Mouse (Mus musculus): ENCODE results near the gene Fam131a.

Gene Fam131a

DNA sequence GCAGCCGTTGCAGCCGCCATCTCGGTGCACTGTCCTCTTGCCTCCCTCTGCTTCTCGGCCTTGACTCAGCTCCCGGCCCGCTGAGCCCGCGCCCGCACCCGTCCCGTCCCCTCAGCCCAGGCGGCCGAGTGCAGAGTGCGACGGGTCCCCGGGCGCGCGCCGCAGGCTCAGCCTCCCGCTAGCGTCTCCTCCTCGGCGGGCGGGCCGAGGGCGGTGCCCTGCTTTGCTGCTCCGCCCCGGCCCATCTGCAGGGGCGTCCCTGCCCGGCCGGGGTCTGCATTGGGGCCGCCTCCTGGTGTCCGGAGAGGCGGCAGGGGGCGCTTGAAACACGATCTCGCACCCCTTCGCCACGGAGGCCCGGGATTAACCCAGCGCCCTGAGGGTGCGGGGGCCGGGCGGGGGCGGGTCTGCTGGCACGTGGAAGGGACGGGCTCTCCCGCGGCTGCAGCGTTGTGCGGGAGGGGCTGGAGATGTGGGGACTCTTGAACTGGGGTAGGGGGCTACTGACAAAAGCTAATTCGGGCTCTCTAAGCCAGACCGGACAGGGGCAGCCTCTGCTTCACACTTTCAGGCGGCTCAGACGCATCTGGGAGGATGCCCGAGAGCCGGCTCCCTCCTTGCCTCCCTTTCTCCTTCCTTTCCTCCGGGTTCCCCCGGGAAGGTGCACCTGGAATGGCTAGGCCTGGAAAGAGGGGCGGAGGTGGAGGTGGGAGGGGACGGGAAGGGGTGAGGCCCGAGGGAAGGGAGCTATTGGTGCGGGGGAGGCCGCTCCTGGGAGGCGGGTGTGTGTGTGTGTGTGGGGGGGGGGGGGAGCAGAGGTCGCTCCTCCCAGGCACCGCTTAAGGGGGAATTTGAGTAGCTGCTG is 23.2 kb downstream of the Fam131a start:
- DNase-seq (ENCODE audit: extremely low read depth, insufficient read length, low spot score) = peak; percentile 90

DNA sequence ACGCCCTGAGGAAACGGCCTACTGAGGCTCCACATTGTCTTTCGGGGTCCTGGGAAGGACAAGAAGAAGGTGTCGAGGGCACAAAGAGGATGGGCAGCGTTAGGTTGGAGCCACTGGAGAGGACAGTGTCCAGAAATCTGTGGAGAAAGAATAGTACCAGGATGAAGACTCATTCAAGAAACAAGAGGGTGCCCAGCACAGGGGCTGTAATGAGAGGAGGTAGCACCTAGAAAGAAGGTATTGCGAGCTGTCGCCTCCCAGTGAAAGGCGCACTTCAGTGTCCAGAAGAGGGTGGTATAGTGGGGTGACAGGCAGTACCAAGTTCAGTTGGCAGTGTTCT is 23.8 kb downstream of the Fam131a start:
- no peak for DNase-seq (ENCODE audit: extremely low read depth, insufficient read length, low spot score)

DNA sequence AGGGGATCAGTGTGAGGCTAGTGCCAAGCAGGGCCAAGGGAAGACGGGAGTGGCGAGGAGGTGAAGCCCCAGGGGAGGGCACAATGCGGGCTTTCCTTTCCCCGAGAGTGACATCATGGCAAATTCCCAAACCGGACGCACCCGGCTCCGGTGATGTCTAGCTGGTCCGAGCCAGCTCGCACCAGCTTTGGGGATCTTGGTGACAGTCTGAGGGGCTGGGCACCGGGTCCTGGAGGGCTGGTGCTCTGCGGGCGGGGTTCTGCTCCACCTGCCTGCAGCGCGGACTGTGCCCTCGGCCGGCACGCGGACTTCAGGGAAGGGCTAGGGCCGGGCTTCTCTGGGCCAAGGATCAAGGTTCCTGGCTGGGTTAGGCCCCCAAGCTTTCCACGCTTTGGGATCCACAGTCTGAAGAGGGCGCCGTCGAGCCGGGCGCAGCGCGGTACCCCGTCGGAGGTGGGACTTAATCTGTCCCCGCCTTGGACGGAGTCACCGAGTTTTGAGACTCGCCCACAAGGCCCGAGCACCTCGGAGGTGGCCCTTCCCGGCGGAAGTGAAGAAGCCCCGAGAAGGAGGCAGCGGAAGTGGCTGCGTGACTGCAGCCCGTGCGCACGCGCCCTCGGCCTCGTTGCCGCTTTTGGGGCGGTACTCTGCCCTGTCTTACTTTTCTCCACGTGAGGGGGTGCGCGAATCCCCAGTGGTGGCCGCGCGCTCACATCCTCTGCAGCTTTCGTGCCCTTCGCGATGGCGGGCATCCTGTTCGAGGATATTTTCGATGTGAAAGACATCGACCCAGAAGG is 24.3 kb downstream of the Fam131a start, which contains the start of the genes Polr2h and Clcn2:
Polr2h (plus strand) TSS at position 485 of the 797 bp plus-strand sequence.
Clcn2 (minus strand) TSS at position 566 of the 797 bp plus-strand sequence.
- DNase-seq (ENCODE audit: extremely low read depth, insufficient read length, low spot score) = peak; percentile 100

DNA sequence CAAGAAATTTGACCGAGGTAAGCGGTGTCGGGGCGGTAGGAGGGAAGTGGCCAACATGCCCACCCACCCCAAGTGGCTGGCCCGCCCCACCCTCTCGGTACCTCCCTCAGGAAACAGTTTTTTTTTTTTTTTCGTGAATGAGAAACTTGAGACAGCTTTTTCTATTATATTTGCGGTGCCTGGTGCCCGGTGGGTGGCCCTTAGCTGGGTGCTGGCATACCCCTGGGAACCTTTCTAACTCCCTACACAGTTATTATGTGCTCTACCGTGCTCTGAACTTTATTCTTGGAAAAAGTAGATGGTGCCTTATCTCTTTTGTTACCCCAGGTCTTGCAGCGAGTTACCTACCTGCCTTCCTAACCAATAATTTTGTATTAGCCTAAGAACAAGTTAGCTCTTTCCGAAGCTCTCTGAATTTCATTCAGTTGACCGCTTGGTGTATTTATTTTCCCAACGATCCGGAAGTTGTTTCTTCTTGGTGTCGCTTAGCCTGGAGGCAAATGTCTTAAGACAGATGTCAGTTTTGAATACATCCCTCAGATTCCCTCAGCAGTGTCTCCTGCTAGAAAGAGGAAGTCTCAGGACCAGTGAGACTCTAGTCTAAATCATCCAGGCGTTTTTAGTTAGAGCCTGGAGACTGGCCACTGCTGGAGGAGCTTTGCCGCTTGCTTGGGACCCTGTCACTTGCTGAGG is 25.1 kb downstream of the Fam131a start:
- no peak for DNase-seq (ENCODE audit: extremely low read depth, insufficient read length, low spot score)

DNA sequence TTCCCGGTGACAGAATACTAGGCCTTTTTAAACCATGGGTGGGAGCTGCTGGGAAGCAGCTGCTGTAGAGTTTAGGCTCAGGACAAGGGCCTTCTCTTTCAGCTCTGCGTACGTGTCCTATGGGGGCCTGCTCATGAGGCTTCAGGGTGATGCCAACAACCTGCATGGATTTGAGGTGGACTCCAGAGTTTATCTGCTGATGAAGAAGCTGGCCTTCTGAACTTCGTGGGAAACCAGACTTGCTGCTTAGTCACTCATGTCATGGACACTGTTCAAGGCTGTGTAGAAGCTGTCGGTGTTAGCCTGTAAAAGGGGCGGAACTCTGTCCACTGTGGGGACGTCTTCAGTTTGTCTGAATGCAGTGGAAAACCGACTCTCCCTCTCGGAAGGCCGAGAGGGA is 28.8 kb downstream of the Fam131a start:
- no peak for DNase-seq (ENCODE audit: extremely low read depth, insufficient read length, low spot score)

DNA sequence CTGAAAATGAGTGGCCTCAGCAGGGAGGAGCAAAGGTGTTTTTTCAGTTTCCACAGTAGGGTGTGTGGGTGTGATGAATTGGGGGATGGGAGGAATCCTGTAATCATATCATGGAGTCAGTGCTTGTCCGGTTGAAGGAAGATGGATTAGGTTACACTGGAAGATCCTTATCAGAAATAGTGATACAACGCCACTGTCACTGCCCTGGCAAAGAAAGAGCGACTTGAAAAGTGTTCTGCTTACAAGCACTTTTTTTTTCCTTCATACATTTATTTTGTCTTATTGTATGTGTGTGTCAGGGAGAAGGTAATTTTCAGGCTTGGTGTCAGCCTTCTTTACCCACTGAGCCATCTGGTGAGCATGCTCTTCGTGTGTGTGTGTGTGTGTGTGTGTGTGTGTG is 29.7 kb downstream of the Fam131a start:
- no peak for DNase-seq (ENCODE audit: extremely low read depth, insufficient read length, low spot score)

DNA sequence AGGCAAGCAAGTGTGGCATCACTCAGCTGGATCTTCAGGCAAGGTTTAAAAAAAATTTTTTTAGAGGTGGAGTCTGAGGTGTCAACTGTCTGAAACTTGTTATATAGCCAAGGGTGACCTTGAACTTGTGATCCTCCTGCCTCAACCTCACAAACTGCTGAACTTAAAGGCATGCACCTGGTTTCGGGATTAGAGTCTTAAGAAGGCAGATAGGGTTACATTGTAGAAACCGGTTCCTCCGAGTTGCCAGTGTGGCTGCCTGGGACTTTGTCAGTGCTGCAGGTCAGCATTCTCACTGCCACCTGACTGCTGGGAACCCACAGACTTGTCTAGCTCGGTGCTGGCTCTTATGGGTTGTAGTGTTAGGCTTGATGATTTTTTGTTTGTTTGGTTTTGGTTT is 30.2 kb downstream of the Fam131a start:
- DNase-seq (ENCODE audit: extremely low read depth, insufficient read length, low spot score) = no peak

DNA sequence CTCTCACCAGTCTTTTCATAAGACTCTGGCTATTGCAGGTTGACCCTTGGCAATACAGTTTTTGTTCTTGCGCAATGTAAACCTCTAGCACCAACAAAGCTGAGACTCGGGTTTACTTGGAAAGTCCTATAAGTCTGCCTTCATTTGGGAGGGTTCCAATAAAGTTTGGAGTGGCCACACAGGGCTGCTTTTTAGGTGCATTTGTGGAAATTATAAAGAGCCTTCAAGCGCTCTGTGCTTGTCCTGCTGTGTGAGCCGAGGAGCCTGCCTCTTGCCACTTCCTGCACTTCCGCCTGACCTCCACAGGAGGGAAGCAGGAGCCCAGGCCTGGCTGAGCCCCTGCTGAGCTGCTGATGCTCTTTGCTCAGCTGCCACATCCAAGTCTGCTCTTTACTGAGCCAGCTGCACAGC is 31.3 kb downstream of the Fam131a start:
- DNase-seq (ENCODE audit: extremely low read depth, insufficient read length, low spot score) = peak; percentile 59

DNA sequence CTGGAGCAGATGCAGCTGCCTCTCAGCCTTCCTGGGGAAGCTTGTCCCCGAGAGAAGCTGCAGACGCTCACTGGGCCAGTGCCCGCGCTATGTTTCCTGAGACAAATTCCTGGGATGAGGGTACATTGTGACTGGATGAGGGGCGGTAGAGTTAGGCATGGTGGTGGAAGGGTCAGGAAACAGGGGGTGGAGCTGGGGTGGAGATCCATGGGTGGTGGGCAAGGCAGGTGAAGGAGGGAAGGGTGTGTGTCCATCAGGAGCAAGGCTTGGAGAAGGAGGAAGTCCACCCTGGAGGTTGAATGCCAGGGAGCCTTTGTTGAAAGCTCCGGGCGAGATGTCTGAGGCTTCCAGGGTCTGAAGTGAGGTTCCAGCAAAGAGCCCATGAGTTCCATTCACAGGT is 32.3 kb downstream of the Fam131a start:
- no peak for DNase-seq (ENCODE audit: extremely low read depth, insufficient read length, low spot score)

DNA sequence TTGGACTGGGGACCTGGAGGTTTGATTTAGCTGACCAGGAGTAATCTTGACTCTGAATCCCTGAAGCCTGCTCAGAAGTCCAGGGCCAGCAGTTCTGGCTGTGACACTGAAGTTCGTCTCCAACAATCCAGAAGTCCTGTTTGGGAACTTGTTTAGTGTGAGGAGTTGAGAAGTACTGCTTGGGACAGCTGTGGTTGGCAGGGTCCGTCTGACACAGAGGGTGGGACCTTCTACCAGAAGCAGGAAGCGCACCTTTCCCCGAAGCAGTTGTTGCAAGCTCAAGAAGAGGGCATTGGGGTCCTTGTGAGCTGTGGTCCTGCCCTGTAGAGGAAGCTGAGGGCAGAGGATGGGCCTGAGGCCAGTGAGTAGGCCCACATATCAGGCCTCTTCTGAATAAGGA is 32.7 kb downstream of the Fam131a start:
- no peak for DNase-seq (ENCODE audit: extremely low read depth, insufficient read length, low spot score)

DNA sequence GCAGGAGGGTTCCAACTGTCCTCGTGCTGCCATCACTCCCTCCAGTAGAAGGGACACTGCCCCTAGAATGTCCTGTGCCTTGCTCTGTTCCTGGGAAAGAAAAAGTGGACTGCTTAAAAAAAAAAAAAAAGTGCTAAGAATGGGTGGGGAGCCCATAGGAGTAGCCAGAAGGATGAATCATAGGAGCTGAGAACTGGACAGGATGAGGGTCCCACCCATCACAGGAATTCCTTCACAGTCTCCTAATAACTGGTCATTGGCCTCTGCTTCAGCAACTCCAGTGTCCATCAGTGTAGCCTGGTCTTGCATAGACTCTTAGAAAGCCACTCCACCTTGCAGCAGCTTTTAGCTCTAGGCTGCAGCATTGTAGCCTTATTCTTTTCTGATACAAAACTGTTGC is 33.3 kb downstream of the Fam131a start:
- peak; percentile 74 for DNase-seq (ENCODE audit: extremely low read depth, insufficient read length, low spot score)

DNA sequence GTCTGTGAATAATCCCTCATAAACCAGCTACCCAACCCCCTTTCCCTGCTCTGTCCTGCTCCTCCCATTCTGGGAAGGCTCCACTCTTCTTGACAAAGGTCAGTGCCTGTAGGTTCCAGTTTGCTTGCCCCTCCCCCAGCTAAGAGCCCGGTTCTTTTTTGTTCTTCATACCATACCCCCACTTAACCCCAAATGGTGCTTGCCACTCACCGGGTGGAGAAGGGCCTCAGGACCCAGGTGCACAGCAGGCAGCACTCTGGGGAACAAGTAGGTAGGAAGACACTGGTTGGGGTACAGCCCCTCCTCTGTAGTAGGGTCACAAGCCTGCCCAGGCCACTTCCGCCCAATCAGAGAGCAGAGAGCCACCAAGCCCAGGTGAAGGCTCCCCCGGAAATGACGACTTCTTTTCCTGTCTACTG is 37.3 kb downstream of the Fam131a start:
- no peak for DNase-seq (ENCODE audit: extremely low read depth, insufficient read length, low spot score)

DNA sequence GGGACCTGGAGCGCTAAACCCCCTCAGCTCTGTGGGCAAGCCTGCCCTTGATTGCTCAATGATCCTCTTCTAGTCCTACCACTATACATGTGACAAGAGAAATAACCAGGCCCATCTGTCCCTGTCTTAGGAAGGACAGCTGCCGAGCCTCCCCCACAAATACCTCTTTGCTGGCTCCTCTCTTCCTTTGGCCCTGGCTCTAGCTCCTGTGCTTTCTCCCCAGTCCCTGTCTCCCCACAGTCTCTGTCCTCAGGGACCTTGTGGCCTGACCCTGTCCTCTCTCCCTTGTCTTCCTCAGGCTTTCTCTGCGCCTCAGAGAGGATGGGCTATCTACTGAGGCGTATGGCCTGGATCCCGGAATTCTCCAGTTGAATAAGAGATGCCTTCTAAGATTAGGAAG is 38.6 kb downstream of the Fam131a start:
- no peak for DNase-seq (ENCODE audit: extremely low read depth, insufficient read length, low spot score)

DNA sequence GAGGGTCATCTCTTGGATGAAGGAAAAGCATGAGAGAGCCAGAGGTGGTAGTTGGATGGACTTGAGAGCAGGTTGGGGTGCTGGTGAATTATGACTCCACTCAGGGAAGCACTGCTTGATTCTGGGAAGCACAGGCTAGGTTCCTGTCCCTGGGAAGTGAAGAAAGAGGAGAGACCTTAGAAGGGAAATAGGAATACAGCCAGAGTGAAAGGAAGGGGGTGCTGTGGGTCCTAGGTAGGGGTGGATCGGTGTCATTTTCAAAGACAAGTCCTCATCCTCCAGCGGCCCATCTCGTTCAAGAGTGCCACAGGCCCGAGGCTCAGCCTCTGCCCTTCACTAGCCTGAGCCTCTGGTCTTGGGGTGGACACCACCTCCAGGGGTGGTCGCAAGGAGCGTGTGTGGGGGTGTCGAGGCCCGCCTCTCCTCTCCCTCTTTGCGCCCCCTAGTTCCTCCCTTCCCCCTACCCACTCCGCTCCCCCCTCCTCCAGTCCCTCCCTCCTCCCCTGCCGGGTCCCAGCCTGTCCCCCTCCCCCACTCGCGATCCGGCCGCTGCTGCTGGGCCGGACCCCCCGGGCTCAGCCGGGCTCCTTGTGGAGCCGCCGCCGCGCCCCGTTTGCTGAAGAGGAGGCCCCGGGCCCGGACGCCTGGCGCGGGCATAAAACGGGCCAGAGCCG is 39.3 kb downstream of the Fam131a start:
- no peak for DNase-seq (ENCODE audit: extremely low read depth, insufficient read length, low spot score)

DNA sequence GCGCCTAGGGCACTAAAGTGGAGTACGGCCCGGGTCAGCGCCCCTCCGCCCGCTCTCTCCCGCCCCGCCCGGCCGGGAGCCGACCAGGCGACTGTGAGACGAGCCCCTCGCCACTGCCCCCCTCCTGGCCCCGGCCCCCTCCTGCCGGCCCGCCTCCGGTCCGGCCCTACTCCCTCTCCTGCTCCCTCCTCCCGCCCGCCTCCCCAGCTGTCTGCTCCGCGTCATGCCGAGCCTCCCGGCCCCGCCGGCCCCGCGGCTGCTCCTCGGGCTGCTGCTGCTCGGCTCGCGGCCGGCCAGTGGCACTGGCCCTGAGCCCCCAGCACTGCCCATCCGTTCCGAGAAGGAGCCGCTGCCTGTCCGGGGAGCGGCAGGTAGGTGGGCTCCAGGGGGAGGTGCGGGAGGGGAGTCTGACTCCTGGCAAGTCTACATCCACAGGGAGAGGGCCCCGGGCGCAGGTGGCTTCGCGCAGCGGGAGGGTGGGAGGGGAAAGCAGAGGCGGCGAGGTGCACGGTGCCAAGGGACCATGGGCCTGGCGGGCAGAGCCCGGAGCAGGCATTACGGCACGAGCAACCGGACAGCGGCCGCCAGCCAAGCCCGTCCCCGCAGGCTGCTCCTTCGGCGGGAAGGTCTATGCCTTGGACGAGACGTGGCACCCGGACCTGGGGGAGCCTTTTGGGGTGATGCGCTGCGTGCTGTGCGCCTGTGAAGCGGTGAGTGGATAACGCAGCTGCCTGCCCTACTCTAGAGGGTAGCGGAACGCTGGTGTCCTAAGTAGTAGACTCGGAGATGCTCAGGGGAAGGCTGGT is 40.1 kb downstream of the Fam131a start, which contains the start of gene Chrd:
Chrd (plus strand) TSS at position 203 of the 806 bp plus-strand sequence.
- DNase-seq (ENCODE audit: extremely low read depth, insufficient read length, low spot score) = peak; percentile 71

DNA sequence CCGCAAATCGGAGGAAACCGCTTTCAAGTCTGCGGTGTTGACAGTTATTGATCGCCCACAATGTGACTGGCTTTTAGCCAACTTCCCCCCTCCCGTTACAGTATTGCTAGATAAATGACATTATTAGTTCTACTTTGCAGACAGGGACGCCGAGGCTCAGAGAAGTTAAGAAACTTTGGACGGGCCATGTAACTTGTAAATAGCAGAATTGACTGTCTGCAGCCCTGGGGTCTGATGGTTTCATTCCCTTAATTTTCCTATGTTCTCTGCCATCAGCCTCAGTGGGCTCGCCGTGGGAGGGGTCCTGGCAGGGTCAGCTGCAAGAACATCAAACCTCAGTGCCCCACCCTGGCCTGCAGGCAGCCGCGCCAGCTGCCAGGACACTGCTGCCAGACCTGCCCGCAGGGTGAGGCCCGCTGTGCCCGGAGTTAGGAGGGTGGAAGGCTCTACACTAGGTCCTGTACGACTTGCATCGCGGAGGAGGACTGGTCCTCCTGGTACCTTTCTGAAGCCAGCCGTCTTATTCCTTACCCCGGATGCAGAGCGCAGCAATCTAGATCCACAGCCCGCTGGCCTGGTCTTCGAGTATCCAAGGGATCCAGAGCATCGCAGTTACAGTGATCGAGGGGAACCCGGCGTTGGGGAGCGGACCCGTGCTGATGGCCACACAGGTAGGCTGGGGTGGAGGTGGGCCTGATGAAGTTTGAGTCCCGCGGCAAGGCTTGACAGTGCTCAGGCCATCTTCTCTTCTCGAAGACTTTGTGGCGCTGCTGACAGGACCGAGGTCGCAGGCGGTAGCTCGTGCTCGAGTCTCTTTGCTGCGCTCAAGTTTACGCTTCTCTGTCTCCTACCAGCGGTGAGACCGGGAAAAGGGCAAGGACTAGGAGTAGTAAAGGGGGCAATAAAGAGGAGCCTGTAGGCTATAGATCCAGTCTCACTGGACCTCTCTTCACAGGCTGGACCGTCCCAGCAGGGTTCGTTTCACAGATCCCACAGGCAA is 41.0 kb downstream of the Fam131a start, which contains the start of gene Thpo:
Thpo (minus strand) TSS at position 781 of the 1,000 bp plus-strand sequence.
- DNase-seq (ENCODE audit: extremely low read depth, insufficient read length, low spot score) = no peak

DNA sequence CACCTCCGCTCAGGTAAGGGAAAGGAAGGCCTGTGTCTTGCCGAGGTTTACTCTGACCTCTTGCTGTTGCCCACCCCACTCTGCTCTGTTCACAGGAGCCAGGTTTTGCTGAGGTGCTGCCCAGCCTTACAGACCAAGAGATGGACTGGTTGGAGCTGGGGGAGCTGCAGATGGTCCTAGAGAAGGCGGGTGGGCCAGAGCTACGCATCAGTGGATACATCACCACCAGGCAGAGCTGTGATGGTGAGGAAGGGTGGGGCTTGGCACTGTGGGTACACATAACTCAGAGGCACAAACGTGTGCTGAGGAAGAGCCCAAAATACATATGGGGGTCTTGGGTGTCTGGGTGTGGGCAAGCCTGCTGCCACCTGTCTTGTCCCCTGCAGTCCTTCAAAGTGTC is 42.6 kb downstream of the Fam131a start:
- DNase-seq (ENCODE audit: extremely low read depth, insufficient read length, low spot score) = no peak

DNA sequence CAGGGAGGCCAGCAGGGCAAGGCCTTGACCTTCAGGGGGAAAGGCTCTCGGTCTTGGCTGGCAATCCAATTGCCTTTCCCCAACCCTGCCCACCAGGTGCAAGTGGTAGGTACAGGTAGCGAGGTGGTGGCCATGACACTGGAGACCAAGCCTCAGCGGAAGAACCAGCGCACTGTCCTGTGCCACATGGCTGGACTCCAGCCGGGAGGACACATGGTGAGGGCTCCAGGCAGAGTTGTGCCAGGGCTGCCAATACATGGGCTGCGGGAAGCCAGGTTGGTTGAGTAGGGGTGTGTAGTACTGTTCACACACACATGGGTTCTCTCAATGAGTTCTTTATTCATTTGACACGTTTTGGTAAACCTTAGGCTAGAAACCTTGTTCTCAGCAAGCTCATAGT is 43.1 kb downstream of the Fam131a start:
- DNase-seq (ENCODE audit: extremely low read depth, insufficient read length, low spot score) = no peak
